Mouse (Mus musculus): ENCODE results near the gene Gm8165. TPM values are rescaled to one million over a fixed set of nuclear protein-coding genes. Genes with fewer than 3 reads are reported as not detected.

Gene Gm8165
- not detected for polyA plus RNA-seq (2014; fragmentation: Illumina TruSeq; extraction: RNeasy Lipid Tissue Mini Kit (QIAGEN cat#74804); ENCODE audit: low read depth, low replicate concordance)

DNA sequence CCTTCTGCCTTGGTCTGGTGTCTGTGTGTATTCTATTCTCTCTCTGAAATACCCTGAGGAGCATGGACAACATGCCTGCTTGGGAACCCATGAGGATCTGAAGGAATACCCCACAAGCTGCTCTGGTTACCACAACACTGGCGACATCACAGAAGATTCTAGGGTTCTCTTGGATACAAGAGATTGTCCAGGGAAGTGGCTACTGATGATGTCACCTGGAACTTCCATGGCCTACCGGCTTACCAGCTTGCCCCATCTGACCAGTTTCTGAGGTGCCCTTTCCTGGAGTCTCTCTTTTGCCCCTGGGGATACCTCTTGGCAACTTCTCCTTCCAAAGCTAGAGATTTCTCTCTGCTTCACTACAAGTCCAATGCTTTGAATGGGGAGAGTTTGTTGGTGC is at the start of gene Gm8165:
Gene Gm8165 (minus strand): TSS at position 101 of the 400 bp plus-strand sequence.

DNA sequence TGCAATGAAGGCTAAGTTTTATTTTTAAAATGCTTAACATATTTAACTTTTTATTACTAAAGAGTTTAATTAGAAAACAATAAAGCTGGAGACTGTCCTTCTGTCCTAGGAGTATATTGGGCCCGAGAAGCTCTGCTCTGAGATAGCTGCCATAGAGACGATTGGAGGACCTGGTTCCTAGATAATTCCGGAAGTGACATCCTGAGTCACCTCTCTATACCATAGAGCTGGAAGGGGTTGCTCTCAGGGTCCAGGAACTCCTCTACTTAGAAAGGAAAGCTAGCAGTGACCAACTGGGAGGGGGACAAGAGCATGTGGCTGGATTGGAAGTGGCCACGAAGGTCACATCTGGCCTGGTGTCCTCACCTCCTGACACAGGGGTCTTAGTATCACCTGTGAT is 20.6 kb upstream of the Gm8165 start, which contains the start of gene Gm7324:
Gene Gm7324 (plus strand): TSS at position 208 of the 400 bp plus-strand sequence.

Other genes with a start within 250 kb of the Gm8165 start
- gene Gm5799, start 133.6 kb downstream of the Gm8165 start, polyA plus RNA-seq (2014; fragmentation: Illumina TruSeq; extraction: RNeasy Lipid Tissue Mini Kit (QIAGEN cat#74804); ENCODE audit: low read depth, low replicate concordance): 1.5 TPM
- gene Gm17654, start 98.1 kb downstream of the Gm8165 start, polyA plus RNA-seq (2014; fragmentation: Illumina TruSeq; extraction: RNeasy Lipid Tissue Mini Kit (QIAGEN cat#74804); ENCODE audit: low read depth, low replicate concordance): not detected
- not detected for gene Gm10375, start 69.2 kb downstream of the Gm8165 start, polyA plus RNA-seq (2014; fragmentation: Illumina TruSeq; extraction: RNeasy Lipid Tissue Mini Kit (QIAGEN cat#74804); ENCODE audit: low read depth, low replicate concordance)
- gene Gm7324, start 20.6 kb upstream of the Gm8165 start, polyA plus RNA-seq (2014; fragmentation: Illumina TruSeq; extraction: RNeasy Lipid Tissue Mini Kit (QIAGEN cat#74804); ENCODE audit: low read depth, low replicate concordance): 2.6 TPM
- not detected for gene Gm16506, start 50.3 kb upstream of the Gm8165 start, polyA plus RNA-seq (2014; fragmentation: Illumina TruSeq; extraction: RNeasy Lipid Tissue Mini Kit (QIAGEN cat#74804); ENCODE audit: low read depth, low replicate concordance)
- gene Gm6526, start 70.7 kb upstream of the Gm8165 start, polyA plus RNA-seq (2014; fragmentation: Illumina TruSeq; extraction: RNeasy Lipid Tissue Mini Kit (QIAGEN cat#74804); ENCODE audit: low read depth, low replicate concordance): not detected
- gene Gm8180, start 107.5 kb upstream of the Gm8165 start, polyA plus RNA-seq (2014; fragmentation: Illumina TruSeq; extraction: RNeasy Lipid Tissue Mini Kit (QIAGEN cat#74804); ENCODE audit: low read depth, low replicate concordance): not detected
- gene Ear1, start 198.3 kb upstream of the Gm8165 start, polyA plus RNA-seq (2014; fragmentation: Illumina TruSeq; extraction: RNeasy Lipid Tissue Mini Kit (QIAGEN cat#74804); ENCODE audit: low read depth, low replicate concordance): not detected
- not detected for gene Ear10, start 246.4 kb upstream of the Gm8165 start, polyA plus RNA-seq (2014; fragmentation: Illumina TruSeq; extraction: RNeasy Lipid Tissue Mini Kit (QIAGEN cat#74804); ENCODE audit: low read depth, low replicate concordance)
- 0.85 TPM for gene Gm8113, start 248.2 kb upstream of the Gm8165 start, polyA plus RNA-seq (2014; fragmentation: Illumina TruSeq; extraction: RNeasy Lipid Tissue Mini Kit (QIAGEN cat#74804); ENCODE audit: low read depth, low replicate concordance)

All from kidney, adult 10 weeks (tissue).